Mouse (Mus musculus): ENCODE measurements around the gene Gm13289. TPM values are rescaled to one million over a fixed set of nuclear protein-coding genes. Genes with fewer than 3 reads are reported as not detected.
"Not testable (repeated sequence)": the region's sequence is repeated elsewhere in the genome, so short reads cannot be mapped to it uniquely, and the experiment has no call there.

Gene Gm13289
- polyA plus RNA-seq (2017; shearing (Covaris generic)), result not detected

DNA sequence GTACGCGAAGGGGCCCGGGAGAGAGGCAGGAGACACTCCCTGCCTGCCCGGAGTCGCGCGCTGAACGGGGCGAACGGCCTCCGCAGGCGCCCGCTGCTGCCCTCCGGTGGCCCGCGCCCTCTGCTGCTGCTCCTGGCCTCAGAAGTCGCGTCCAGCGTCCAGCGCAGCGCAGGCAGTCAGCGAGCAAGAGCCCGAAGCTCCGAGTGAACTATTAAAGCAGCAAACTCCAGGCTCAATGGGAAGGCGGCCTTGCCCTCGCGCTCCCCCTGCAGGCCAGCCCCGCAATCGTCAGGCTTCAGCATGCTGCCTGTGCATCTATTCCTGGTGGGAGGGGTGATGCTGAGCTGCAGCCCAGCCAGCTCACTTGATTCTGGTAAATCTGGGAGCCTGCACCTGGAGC is at the start of gene Gm13289:
Gm13289 (plus strand) TSS at position 301 of the 400 bp plus-strand sequence.
- not testable (repeated sequence) for ATAC-seq

DNA sequence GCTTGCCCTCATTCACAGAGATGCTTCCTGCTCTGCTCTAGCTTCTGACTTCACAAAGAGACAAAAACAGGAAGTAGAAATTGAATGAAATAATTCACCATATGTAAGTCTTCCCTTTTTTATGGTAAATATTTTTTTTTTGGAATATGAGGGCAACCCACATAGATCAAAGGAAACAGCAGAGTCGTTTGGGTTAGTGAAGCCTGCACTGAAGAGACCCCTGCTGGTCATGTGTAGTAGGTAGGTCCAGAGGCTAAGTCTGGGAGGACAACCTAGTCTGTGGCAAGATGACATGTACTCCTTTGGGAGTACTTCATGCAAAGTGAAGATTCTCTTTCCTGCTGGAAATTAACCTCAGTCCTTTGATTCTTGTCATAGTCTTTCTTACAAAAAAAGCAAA is 49.4 kb upstream of the Gm13289 start:
- ATAC-seq, result peak; percentile 89

DNA sequence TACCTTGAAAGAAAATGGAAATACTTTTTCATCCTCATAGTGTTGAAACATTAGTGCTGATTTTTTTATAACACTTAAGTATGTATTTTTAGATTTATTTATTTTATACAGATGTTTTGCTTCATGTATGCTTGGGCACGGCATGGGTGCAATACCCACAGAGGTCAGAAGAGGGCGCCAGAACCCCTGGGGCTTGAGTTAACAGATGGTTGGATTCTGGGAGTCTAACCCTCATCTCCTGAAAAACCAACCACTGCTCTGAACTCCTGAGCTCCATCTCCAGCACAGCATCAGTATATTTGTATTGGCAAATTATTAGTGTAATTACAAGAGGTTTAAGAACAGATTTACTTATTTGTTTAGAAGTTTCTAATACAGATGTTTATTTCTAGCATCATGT is 38.2 kb upstream of the Gm13289 start:
- peak; percentile 73 for ATAC-seq

DNA sequence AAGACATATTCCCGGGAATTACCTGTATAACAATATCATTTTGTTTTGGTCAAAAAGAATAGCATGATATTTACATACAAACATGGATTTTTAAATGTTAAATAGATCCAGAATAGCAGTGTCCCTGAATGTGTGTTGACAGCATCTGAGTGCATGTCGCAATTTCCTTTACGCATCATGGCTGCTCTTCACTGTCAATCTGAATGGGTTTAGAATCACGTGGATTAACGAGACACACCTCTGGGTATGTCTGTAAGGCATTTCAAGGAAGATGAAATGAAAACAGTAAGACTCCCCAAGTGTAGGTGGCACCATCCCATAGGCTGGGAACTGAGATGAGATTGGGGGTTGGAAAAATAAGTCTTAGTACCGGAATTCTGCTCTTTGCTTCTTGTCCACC is 37.7 kb upstream of the Gm13289 start:
- ATAC-seq, result no peak

DNA sequence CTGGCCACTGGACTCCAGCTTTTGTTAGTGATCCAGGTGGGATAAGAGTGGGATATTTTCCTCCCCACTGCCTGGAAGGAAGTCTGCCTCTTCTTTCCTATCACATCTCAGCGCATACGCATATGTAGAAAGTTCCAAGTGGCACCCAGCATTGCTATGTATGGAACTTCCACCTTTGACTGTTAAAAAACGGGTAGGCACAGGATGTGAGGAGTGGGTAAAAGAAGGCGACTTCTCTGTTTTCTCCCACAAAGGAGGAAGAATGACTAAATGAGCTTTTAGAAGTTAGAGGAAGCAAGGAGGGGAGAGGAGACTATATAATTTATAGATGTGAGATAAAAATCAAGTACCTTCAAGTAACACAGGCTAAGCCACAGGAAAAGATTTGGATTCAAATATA is 35.3 kb upstream of the Gm13289 start:
- ATAC-seq, result no peak

DNA sequence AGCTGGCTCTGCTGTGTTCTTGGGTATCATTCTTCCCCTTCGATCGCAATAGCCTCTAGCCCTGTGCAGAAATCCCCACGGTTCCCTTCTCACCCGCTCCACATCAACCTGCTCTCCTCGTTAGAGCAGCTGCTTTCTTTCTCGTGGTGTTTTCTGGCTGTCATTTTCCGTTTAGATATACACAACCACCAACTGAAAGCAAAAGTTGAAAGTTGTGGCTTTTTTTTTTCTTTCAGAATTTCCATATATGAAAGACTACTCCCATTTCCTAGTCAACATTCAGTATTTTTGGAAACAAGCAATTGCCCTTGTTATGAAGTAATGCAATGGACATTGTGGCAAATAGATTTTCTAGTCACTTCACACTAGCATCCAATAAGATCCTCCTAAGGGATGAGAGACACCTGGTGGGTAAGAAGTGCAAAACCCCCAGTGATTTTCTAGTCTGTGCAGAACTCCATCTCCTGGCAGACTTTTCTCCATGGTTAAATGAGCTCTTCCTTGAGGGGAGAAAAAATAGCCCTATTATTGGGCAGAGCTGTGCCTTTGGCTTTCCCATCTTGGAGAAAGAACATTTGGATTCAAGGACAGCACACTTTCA is 33.9 kb upstream of the Gm13289 start:
- ATAC-seq, result peak; percentile 58

DNA sequence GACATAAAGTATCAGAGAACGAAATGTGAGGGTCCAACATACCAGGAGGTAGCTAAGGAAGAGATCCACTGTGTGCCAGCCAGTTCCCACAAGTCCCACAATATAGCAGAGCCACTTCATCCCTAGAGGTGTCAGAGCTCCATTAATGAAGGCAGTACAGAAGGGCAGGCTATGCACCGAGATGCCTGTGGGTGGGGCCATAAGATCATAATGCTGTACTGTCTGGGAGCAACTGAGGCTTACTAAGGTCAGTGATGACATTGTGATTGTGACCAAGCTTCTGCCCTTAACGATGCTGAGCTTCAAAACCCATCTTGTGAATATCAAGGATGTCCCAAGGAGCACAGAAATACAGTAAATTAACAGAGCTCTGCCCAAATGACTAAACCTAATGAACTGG is 32.5 kb upstream of the Gm13289 start:
- no peak for ATAC-seq

DNA sequence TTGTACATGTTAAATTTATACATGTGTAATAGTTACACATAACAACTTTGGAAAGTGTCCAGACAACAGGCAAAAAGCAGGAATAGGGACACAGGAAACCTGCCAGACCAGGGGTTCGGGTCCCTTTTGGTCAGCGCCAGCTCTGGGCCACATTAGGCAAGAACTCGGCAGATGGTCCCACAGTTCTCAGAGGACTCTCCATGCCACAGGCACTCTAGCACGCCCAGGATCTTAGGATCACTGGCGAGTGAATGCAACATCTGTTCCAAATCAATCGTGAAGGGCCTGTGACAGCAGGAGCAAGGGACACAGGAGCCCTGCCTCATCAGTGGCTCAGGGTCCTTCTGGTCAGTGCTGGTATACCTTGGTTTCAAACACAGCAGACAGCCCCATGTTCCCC is 26.8 kb upstream of the Gm13289 start:
- ATAC-seq, result no peak

DNA sequence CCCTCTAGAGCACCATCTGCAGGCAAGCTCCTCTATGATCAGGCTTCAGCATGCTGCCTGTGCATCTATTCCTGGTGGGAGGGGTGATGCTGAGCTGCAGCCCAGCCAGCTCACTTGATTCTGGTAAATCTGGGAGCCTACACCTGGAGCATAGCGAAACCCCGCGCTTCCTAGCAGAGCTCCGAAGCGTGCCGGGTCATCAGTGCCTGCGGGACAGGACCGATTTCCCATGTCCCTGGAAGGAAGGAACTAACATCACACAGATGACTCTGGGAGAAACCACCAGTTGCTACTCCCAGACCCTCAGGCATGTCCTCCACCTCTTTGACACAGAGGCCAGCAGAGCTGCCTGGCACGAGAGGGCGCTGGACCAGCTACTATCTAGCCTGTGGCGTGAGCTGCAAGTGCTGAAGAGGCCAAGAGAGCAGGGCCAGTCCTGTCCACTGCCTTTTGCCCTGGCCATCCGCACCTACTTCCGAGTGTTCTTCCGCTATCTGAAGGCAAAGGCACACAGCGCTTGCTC is 21.8 kb upstream of the Gm13289 start, which contains the start of gene Gm13271:
Gm13271 (plus strand) TSS at position 51 of the 523 bp plus-strand sequence.
- ATAC-seq, result not testable (repeated sequence)

DNA sequence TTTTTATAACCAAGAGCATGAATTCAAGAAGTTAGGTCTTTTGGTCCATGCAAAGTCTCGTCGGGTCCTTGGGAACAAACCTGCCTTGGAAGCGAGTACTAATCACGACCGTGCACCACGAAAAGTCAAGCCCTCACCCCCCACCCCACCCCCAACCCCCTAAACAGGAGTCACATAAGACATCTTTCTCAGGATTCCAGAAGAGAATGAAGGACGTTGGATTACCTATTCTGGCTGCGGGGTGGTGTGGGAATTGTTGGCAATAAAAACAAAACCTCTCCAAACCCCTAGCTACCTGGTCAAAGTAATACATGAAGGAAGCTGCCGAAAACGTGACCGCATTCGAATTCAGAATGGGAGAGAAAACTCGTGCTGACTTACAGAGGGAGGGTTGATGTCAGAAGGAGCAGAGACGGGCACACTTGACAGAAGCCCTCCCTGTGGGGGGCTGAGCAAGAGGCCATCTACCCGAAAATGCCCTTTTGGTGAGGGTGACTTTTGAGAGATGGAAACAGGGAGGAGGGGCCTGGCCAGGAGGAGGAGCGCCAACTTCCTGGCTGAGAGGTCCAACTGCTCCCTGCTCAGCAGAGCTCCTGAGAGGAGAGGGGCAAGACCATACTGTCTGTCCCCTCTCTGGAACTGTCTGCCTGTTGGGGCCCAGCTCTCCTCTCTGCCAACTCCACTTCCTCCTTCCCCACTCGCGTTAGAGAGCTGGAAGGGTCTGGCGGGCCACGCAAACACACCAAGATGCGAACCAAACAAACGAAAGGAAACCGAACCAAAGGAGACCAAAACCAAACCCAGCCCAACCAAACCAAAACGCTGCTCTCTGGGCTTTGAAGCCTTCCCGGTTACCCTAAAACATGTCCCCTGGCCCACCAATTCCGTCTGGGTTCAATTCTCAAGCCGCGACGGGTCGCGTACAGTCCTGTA is 19.9 kb upstream of the Gm13289 start:
- not testable (repeated sequence) for ATAC-seq

DNA sequence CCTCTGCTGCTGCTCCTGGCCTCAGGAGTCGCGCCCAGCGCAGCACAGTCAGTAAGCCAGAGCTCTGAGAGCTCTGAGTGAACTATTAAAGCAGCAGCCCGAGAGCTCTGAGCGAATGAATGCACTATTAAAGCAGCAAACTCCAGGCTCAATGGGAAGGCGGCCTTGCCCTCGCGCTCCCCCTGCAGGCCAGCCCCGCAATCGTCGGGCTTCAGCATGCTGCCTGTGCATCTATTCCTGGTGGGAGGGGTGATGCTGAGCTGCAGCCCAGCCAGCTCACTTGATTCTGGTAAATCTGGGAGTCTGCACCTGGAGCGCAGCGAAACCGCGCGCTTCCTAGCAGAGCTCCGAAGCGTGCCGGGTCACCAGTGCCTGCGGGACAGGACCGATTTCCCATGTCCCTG is 19.1 kb upstream of the Gm13289 start:
- ATAC-seq, result peak; percentile 100

DNA sequence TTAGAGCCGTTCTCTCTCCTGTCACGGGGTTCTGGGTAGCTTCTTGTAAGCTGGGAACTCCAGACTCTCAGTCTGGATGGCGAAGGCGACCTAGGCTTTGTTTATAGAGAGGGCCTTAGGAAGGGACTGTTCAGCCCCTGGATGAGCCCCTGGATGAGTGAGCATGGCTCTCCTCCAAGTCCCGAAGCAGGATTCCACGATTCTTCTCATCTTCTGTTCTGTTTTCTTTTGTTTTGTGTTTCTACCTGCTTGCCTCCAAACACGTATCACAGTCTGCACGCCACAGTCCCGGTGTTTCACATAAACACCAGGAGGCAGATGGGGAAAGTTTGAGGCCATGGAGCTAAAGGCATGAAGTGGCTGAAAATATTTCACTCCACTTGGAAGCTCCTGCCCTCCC is 18.0 kb upstream of the Gm13289 start:
- not testable (repeated sequence) for ATAC-seq

DNA sequence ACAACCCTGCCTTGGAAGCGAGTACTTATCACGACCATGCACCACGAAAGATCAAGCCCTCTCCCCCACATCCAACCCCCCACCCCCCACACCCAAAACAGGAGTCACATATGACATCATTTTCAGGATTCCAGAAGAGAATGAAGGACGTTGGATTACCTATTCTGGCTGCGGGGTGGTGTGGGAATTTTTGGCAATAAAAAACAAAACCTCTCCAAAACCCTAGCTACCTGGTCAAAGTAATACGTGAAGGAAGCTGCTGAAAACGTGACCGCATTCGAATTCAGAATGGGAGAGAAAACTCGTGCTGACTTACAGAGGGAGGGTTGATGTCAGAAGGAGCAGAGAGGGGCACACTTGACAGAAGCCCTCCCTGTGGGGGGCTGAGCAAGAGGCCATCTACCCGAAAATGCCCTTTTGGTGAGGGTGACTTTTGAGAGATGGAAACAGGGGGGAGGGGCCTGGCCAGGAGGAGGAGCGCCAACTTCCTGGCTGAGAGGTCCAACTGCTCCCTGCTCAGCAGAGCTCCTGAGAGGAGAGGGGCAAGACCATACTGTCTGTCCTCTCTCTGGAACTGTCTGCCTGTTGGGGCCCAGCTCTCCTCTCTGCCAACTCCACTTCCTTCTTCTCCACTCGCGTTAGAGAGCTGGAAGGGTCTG is 17.0 kb upstream of the Gm13289 start, which contains the start of gene Gm13283:
Gm13283 (plus strand) TSS at position 510 of the 659 bp plus-strand sequence.
- not testable (repeated sequence) for ATAC-seq

DNA sequence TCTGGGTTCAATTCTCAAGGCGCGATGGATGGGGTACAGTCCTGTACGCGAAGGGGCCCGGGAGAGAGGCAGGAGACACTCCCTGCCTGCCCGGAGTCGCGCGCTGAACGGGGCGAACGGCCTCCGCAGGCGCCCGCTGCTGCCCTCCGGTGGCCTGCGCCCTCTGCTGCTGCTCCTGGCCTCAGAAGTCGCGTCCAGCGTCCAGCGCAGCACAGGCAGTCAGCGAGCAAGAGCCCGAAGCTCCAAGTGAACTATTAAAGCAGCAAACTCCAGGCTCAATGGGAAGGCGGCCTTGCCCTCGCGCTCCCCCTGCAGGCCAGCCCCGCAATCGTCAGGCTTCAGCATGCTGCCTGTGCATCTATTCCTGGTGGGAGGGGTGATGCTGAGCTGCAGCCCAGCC is 16.3 kb upstream of the Gm13289 start:
- ATAC-seq, result not testable (repeated sequence)

DNA sequence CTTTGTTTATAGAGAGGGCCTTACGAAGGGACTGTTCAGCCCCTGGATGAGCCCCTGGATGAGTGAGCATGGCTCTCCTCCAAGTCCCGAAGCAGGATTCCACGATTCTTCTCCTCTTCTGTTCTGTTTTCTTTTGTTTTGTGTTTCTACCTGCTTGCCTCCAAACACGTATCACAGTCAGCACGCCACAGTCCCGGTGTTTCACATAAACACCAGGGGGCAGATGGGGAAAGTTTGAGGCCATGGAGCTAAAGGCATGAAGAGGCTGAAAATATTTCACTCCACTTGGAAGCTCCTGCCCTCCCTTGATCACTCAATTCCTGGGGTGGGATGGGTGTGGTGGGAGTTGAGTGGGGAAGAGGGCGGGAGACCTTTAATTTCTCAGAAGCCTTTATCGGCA is 14.9 kb upstream of the Gm13289 start:
- not testable (repeated sequence) for ATAC-seq

DNA sequence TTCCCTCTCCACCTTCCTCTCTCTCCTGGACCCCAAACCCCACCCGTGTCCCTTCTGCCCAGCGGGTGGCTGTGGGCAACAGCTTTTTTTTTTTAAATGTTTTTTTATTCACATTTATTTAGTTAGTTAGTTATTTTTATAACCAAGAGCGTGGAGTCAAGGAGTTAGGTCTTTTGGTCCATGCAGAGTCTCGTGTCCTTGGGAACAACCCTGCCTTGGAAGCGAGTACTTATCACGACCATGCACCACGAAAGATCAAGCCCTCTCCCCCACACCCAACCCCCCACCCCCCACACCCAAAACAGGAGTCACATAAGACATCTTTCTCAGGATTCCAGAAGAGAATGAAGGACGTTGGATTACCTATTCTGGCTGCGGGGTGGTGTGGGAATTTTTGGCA is 14.4 kb upstream of the Gm13289 start:
- ATAC-seq, result not testable (repeated sequence)

DNA sequence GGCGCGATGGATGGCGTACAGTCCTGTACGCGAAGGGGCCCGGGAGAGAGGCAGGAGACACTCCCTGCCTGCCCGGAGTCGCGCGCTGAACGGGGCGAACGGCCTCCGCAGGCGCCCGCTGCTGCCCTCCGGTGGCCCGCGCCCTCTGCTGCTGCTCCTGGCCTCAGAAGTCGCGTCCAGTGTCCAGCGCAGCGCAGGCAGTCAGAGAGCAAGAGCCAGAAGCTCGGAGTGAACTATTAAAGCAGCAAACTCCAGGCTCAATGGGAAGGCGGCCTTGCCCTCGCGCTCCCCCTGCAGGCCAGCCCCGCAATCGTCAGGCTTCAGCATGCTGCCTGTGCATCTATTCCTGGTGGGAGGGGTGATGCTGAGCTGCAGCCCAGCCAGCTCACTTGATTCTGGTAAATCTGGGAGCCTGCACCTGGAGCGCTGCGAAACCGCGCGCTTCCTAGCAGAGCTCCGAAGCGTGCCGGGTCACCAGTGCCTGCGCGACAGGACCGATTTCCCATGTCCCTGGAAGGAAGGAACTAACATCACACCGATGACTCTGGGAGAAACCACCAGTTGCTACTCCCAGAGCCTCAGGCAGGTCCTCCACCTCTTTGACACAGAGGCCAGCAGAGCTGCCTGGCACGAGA is 13.2 kb upstream of the Gm13289 start:
- ATAC-seq, result not testable (repeated sequence)

DNA sequence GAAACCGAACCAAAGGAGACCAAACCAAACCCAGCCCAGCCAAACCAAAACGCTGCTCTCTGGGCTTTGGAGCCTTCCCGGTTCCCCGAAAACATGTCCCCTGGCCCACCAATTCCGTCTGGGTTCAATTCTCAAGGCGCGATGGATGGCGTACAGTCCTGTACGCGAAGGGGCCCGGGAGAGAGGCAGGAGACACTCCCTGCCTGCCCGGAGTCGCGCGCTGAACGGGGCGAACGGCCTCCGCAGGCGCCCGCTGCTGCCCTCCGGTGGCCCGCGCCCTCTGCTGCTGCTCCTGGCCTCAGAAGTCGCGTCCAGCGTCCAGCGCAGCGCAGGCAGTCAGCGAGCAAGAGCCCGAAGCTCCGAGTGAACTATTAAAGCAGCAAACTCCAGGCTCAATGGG is 3.2 kb upstream of the Gm13289 start, which contains the start of gene Gm13290:
Gm13290 (plus strand) TSS at position 301 of the 400 bp plus-strand sequence.
- ATAC-seq, result not testable (repeated sequence)

DNA sequence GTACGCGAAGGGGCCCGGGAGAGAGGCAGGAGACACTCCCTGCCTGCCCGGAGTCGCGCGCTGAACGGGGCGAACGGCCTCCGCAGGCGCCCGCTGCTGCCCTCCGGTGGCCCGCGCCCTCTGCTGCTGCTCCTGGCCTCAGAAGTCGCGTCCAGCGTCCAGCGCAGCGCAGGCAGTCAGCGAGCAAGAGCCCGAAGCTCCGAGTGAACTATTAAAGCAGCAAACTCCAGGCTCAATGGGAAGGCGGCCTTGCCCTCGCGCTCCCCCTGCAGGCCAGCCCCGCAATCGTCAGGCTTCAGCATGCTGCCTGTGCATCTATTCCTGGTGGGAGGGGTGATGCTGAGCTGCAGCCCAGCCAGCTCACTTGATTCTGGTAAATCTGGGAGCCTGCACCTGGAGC is 2.8 kb downstream of the Gm13289 start, which contains the start of gene Gm13272:
Gm13272 (plus strand) TSS at position 301 of the 400 bp plus-strand sequence.
- ATAC-seq, result not testable (repeated sequence)

DNA sequence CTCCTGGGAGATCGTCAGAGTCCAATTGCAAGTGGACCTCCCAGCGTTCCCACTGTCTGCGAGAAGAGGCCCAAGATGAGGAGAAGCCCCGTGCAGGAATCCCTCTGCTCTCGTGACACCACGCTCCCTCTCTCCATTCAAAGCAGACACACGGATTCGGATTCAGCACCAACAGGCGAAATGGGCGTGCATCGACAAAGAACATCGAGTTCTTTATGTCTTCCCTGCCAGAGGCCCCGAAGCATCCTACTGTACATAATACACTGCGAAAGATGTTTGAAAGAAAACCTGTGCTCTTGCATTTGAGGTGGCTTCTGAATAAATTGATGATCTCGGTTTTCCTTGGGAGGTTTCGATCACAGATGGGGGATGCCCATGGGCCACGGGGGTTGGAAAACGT is 3.6 kb downstream of the Gm13289 start:
- not testable (repeated sequence) for ATAC-seq

DNA sequence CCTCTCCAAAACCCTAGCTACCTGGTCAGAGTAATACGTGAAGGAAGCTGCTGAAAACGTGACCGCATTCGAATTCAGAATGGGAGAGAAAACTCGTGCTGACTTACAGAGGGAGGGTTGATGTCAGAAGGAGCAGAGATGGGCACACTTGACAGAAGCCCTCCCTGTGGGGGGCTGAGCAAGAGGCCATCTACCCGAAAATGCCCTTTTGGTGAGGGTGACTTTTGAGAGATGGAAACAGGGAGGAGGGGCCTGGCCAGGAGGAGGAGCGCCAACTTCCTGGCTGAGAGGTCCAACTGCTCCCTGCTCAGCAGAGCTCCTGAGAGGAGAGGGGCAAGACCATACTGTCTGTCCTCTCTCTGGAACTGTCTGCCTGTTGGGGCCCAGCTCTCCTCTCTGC is 5.1 kb downstream of the Gm13289 start, which contains the start of gene Ifnz:
Ifnz (plus strand) TSS at position 301 of the 400 bp plus-strand sequence.
- not testable (repeated sequence) for ATAC-seq

DNA sequence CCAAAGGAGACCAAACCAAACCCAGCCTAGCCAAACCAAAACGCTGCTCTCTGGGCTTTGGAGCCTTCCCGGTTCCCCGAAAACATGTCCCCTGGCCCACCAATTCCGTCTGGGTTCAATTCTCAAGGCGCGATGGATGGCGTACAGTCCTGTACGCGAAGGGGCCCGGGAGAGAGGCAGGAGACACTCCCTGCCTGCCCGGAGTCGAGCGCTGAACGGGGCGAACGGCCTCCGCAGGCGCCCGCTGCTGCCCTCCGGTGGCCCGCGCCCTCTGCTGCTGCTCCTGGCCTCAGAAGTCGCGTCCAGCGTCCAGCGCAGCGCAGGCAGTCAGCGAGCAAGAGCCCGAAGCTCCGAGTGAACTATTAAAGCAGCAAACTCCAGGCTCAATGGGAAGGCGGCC is 5.6 kb downstream of the Gm13289 start:
- not testable (repeated sequence) for ATAC-seq
